Mouse (Mus musculus): ENCODE measurements around the gene Ing3. TPM values are rescaled to one million over a fixed set of nuclear protein-coding genes. Genes with fewer than 3 reads are reported as not detected.

Ing3 gene
- polyA plus RNA-seq, 1 experiment from 2014 or later: 64.8 TPM

- Histone ChIP-seq H3K36me3 (ENCODE audit: insufficient read depth, low read length) (peaks cover 13% of the 10 kb centered on the region), H3K4me2 (replicated peaks; ENCODE audit: low read depth, low read length) (no peak overlapping the region), H3K4me1 (ENCODE audit: insufficient read depth, low read length) (no peaks in the 10 kb centered on the region), H3K9me3 (ENCODE audit: low read length) (no peaks in the 10 kb centered on the region), H3K27me3 (ENCODE audit: insufficient read depth, low read length) (no peaks in the 10 kb centered on the region), H3K27ac (ENCODE audit: low read length) (no peak overlapping the region), H3K9ac (replicated peaks; ENCODE audit: low read length) (no peak overlapping the region), H3K4me3 (ENCODE audit: low read length) (no peak overlapping the region)
- ATAC-seq (ENCODE audit: low FRiP score, low TSS enrichment): no peak
- WGBS: 94% methylated on average over 5 of the region's 5 CpGs
Measured at GRCm38 (mm10) chr6:21959909-21960308, 10.5 kb downstream of the Ing3 start.

- ATAC-seq (ENCODE audit: low FRiP score, low TSS enrichment): no peak
- Histone ChIP-seq H3K9ac (replicated peaks; ENCODE audit: low read length) (no peak overlapping the region), H3K4me3 (ENCODE audit: low read length) (no peak overlapping the region), H3K27ac (ENCODE audit: low read length) (no peak overlapping the region), H3K36me3 (ENCODE audit: insufficient read depth, low read length) (peaks cover 20% of the 10 kb centered on the region), H3K27me3 (ENCODE audit: insufficient read depth, low read length) (no peaks in the 10 kb centered on the region), H3K4me1 (ENCODE audit: insufficient read depth, low read length) (no peaks in the 10 kb centered on the region), H3K4me2 (replicated peaks; ENCODE audit: low read depth, low read length) (no peak overlapping the region), H3K9me3 (ENCODE audit: low read length) (no peaks in the 10 kb centered on the region)
- 46% methylated on average over 2 of the region's 2 CpGs for WGBS
Measured at GRCm38 (mm10) chr6:21977532-21977931, 28.2 kb downstream of the Ing3 start.

GRCm38 (mm10) chr6:21981114-21981513, 31.7 kb downstream of the Ing3 start:
- Histone ChIP-seq H3K9me3 (ENCODE audit: low read length) (no peaks in the 10 kb centered on the region), H3K4me1 (ENCODE audit: insufficient read depth, low read length) (peaks cover 3% of the 10 kb centered on the region; the same call in 1 of the 2 replicates), H3K27me3 (ENCODE audit: insufficient read depth, low read length) (no peaks in the 10 kb centered on the region), H3K4me2 (replicated peaks; ENCODE audit: low read depth, low read length) (no peak overlapping the region), H3K4me3 (ENCODE audit: low read length) (no peak overlapping the region), H3K27ac (ENCODE audit: low read length) (no peak overlapping the region), H3K36me3 (ENCODE audit: insufficient read depth, low read length) (no peaks in the 10 kb centered on the region), H3K9ac (replicated peaks; ENCODE audit: low read length) (no peak overlapping the region)
- no peak for ATAC-seq (ENCODE audit: low FRiP score, low TSS enrichment)
- 87% methylated on average over 1 of the region's 1 CpGs for WGBS

DNA sequence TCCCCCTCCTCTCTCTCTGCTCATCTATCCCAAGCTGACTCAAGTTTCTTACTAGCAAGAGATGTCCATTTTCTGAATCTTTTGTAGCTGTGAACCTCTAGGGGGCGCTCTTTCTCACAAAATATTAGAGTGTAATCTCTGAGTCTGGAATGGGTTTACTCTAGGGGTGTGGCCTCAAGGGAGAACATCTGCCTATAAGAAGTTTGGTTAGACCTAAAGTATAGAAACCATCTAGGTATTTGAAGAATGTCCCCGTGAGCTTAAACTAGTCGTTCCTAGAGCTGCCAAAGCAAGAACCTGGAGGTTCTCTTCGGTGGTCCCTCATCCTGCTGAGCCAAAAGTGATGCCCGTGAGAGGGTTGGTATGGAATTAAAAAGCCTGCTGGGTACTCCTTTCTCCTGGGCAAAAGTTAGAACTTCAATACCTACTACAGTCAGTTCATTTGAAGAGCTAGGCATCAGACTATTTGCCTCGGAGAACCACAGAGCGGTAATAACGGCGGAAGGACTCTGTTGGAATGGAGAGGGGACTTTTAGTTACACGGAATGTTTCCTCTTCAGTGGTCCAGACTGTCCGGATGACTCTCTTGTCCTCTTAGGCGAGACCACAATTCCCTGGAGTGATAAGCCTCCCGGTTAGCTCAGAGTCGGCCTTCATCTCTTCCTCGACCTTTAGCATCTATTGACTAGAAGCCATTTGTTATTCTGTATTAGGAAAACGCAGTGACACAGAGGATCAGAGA, 35.8 kb downstream of the Ing3 start:
- no peaks in the 10 kb centered on the region for H3K36me3 ChIP-seq (ENCODE audit: insufficient read depth, low read length)
- peak; percentile 83 for ATAC-seq (ENCODE audit: low FRiP score, low TSS enrichment)
- peak overlapping the region; percentile 68 for H3K4me3 ChIP-seq (ENCODE audit: low read length)
- H3K27ac ChIP-seq (ENCODE audit: low read length): peak overlapping the region; percentile 90
- H3K27me3 ChIP-seq (ENCODE audit: insufficient read depth, low read length): no peaks in the 10 kb centered on the region
- H3K9ac ChIP-seq (replicated peaks; ENCODE audit: low read length): peak overlapping the region; percentile 80
- H3K9me3 ChIP-seq (ENCODE audit: low read length): no peaks in the 10 kb centered on the region
- H3K4me1 ChIP-seq (ENCODE audit: insufficient read depth, low read length): peaks cover 3% of the 10 kb centered on the region; the same call in 1 of the 2 replicates
- H3K4me2 ChIP-seq (replicated peaks; ENCODE audit: low read depth, low read length): peak overlapping the region; percentile 88
- 6% methylated on average over 16 of the region's 16 CpGs for WGBS

GRCm38 (mm10) chr6:21985732-21986540, 36.6 kb downstream of the Ing3 start, which contains the start of gene Cped1:
Gene Cped1, plus strand, starts transcription at chr6:21985916.
- peak within 1 kb of the TSS; percentile 68 for H3K4me3 ChIP-seq (ENCODE audit: low read length)
- peak within 1 kb of the TSS; percentile 90 for H3K27ac ChIP-seq (ENCODE audit: low read length)
- H3K27me3 ChIP-seq (ENCODE audit: insufficient read depth, low read length): no peaks in the 10 kb centered on the region
- H3K9ac ChIP-seq (replicated peaks; ENCODE audit: low read length): peak within 1 kb of the TSS; percentile 80
- under 1% methylated on average over 38 of the region's 38 CpGs for WGBS
- peak within 1 kb of the TSS; percentile 88 for H3K4me2 ChIP-seq (replicated peaks; ENCODE audit: low read depth, low read length)
- H3K36me3 ChIP-seq (ENCODE audit: insufficient read depth, low read length): no peaks in the 10 kb centered on the region
- no peaks in the 10 kb centered on the region for H3K9me3 ChIP-seq (ENCODE audit: low read length)
- peak; percentile 71 for ATAC-seq (ENCODE audit: low FRiP score, low TSS enrichment)
- peaks cover 3% of the 10 kb centered on the region; the same call in 1 of the 2 replicates for H3K4me1 ChIP-seq (ENCODE audit: insufficient read depth, low read length)

DNA sequence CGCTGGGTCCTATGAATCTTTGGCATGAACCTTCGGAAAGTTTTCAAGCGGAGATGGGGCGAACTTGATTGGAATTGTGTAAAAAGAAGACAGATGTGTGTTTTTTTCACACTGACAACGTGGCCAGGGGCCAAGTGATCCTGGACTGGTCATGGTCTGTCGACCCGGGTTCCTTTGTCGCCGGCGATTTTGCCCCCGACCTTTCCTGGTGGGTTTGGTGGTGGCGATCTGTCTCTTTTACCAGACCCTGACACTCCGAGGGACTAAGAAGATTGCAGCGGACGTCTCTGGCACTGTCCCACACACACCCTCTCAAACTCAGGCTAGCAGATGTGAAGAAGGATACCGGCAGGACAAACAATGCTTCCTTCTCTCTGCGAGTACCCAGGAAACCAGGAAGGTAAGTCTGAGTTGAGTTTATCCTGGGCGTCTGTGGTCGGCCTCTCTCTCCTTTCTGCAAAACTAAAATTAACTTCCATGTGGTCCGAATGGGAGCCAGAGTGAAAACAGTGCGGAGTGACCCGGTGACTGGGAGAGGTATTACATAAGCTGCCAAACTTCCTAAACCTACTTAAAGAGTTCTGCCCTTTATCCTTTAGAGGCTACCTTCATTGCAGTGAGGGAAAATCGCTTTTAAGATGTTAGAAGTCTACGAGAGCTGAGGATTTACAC, 37.4 kb downstream of the Ing3 start:
- H3K4me3 ChIP-seq (ENCODE audit: low read length): peak overlapping the region; percentile 68
- H3K4me2 ChIP-seq (replicated peaks; ENCODE audit: low read depth, low read length): peak overlapping the region; percentile 88
- no peaks in the 10 kb centered on the region for H3K9me3 ChIP-seq (ENCODE audit: low read length)
- 4% methylated on average over 24 of the region's 24 CpGs for WGBS
- peak; percentile 49; the same call in 1 of the 2 replicates for ATAC-seq (ENCODE audit: low FRiP score, low TSS enrichment)
- peak overlapping the region; percentile 80 for H3K9ac ChIP-seq (replicated peaks; ENCODE audit: low read length)
- H3K27ac ChIP-seq (ENCODE audit: low read length): peak overlapping the region; percentile 90
- H3K27me3 ChIP-seq (ENCODE audit: insufficient read depth, low read length): no peaks in the 10 kb centered on the region
- peaks cover 3% of the 10 kb centered on the region; the same call in 1 of the 2 replicates for H3K4me1 ChIP-seq (ENCODE audit: insufficient read depth, low read length)
- no peaks in the 10 kb centered on the region for H3K36me3 ChIP-seq (ENCODE audit: insufficient read depth, low read length)

DNA sequence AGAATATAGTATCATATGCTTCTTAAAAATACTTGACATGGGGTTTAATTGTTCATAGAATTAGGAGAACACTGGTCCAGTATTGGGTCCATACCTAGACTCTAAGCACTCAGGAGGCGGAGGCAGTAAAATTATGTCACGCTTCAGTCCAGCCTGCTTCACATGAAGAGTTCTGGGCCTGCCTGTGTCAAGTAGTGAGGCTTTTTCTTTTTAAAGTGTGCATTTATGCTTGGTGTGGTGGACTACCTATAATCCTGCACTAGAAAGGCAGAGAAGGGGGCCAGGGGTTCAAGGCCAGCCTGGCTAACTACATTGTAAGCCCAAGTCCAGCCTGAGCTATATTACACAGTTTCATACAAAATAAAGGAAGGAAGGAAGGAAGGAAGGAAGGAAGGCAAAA, 38.2 kb downstream of the Ing3 start:
- H3K27me3 ChIP-seq (ENCODE audit: insufficient read depth, low read length): no peaks in the 10 kb centered on the region
- H3K4me1 ChIP-seq (ENCODE audit: insufficient read depth, low read length): peaks cover 3% of the 10 kb centered on the region; the same call in 1 of the 2 replicates
- peak overlapping the region; percentile 21 for H3K27ac ChIP-seq (ENCODE audit: low read length)
- H3K4me3 ChIP-seq (ENCODE audit: low read length): peak overlapping the region; percentile 43
- 41% methylated on average over 2 of the region's 2 CpGs for WGBS
- H3K36me3 ChIP-seq (ENCODE audit: insufficient read depth, low read length): no peaks in the 10 kb centered on the region
- ATAC-seq (ENCODE audit: low FRiP score, low TSS enrichment): no peak
- no peaks in the 10 kb centered on the region for H3K9me3 ChIP-seq (ENCODE audit: low read length)
- H3K9ac ChIP-seq (replicated peaks; ENCODE audit: low read length): peak overlapping the region; percentile 58
- H3K4me2 ChIP-seq (replicated peaks; ENCODE audit: low read depth, low read length): peak overlapping the region; percentile 88

DNA sequence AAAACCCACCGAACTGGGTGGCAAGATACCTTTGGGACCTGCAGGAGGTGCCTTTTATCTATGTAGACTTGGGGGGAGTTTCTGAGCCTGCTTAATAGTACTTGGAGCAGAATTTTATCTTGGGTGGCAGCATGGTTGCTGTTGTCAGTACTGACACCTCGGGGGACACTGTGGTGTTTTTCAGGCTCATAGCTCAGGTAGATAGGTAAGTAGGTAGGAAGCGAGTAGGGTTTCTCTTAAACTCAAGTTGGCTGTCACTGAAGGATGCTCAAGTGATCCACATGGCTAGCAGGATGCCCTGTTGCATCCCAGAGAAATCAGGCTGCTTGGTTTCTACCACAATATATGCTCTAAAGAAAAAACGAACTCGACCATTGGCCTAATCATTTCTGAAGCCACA, 38.9 kb downstream of the Ing3 start:
- no peaks in the 10 kb centered on the region for H3K27me3 ChIP-seq (ENCODE audit: insufficient read depth, low read length)
- WGBS: 41% methylated on average over 5 of the region's 5 CpGs
- ATAC-seq (ENCODE audit: low FRiP score, low TSS enrichment): no peak
- H3K9me3 ChIP-seq (ENCODE audit: low read length): no peaks in the 10 kb centered on the region
- no peaks in the 10 kb centered on the region for H3K36me3 ChIP-seq (ENCODE audit: insufficient read depth, low read length)
- H3K9ac ChIP-seq (replicated peaks; ENCODE audit: low read length): peak overlapping the region; percentile 60
- peak overlapping the region; percentile 42 for H3K4me2 ChIP-seq (replicated peaks; ENCODE audit: low read depth, low read length)
- H3K4me3 ChIP-seq (ENCODE audit: low read length): peak overlapping the region; percentile 34
- peak overlapping the region; percentile 63; the same call in 1 of the 2 replicates for H3K27ac ChIP-seq (ENCODE audit: low read length)
- peaks cover 3% of the 10 kb centered on the region; the same call in 1 of the 2 replicates for H3K4me1 ChIP-seq (ENCODE audit: insufficient read depth, low read length)

GRCm38 (mm10) chr6:21989081-21989480, 39.7 kb downstream of the Ing3 start:
- Histone ChIP-seq H3K4me1 (ENCODE audit: insufficient read depth, low read length) (peaks cover 3% of the 10 kb centered on the region; the same call in 1 of the 2 replicates), H3K4me3 (ENCODE audit: low read length) (peak overlapping the region; percentile 34), H3K9ac (replicated peaks; ENCODE audit: low read length) (peak overlapping the region; percentile 60; the same call in 1 of the 2 replicates), H3K27me3 (ENCODE audit: insufficient read depth, low read length) (no peaks in the 10 kb centered on the region), H3K27ac (ENCODE audit: low read length) (peak overlapping the region; percentile 63; the same call in 1 of the 2 replicates), H3K4me2 (replicated peaks; ENCODE audit: low read depth, low read length) (peak overlapping the region; percentile 42), H3K36me3 (ENCODE audit: insufficient read depth, low read length) (no peaks in the 10 kb centered on the region), H3K9me3 (ENCODE audit: low read length) (no peaks in the 10 kb centered on the region)
- ATAC-seq (ENCODE audit: low FRiP score, low TSS enrichment): no peak
- WGBS: 33% methylated on average over 4 of the region's 4 CpGs

All from kidney, embryonic 16.5 days (tissue).